ENCODE assay signal across 27 mouse cellular contexts in genomic region chr10:120767418-120767817, GRCm38 (mm10).
"Had no signal": no experiment of that assay in that cellular context is flagged by ENCODE, and none has a peak within 500 bp of the region (broad histone marks: within the 10 kb centered on the region; RNA-seq: fewer than 3 reads in every experiment).

No protein-coding gene starts in this region.

- DNase-seq: left cerebral cortex, postnatal 4 days; liver; liver, embryonic 13.5 days; liver, postnatal 0 days; lung, adult 18-20 months; lung, embryonic 14.5 days; lung, postnatal 10 days; lung, postnatal 14 days; lung, postnatal 36 days; lung, postnatal 4 days; midbrain, embryonic 14.5 days had no signal

- ATAC-seq: liver, embryonic 12.5 days; liver, postnatal 0 days; lung, postnatal 0 days; midbrain, embryonic 13.5 days; midbrain, embryonic 15.5 days; midbrain, embryonic 16.5 days had no signal

- H3K4me3 ChIP-seq: limb, embryonic 10.5 days; limb, embryonic 12.5 days; limb, embryonic 13.5 days; limb, embryonic 15.5 days; liver, embryonic 12.5 days; liver, embryonic 13.5 days; liver, embryonic 15.5 days; lung, embryonic 15.5 days; megakaryocyte, embryonic 14.5 days; midbrain, embryonic 10.5 days; midbrain, embryonic 12.5 days; midbrain, embryonic 13.5 days; midbrain, embryonic 15.5 days; myocyte; neural tube, embryonic 12.5 days had no signal

- H3K4me1 ChIP-seq: liver, embryonic 12.5 days; liver, embryonic 13.5 days; liver, embryonic 15.5 days; megakaryocyte, embryonic 14.5 days had no signal
